Mouse (Mus musculus) v-Abl transformed pro-B cells (cell line): ENCODE data around the gene Hoga1.

Experiments
- in situ Hi-C, 2 experiments: fragments of 400-800 bp; cut with MboI; formaldehyde crosslinking; loops; one replicate each; pipeline ENCODE4 v1.15.1; 2025; ENCODE audit not compliant: unreplicated experiment in 2 of 2

The Hoga1 gene

DNA sequence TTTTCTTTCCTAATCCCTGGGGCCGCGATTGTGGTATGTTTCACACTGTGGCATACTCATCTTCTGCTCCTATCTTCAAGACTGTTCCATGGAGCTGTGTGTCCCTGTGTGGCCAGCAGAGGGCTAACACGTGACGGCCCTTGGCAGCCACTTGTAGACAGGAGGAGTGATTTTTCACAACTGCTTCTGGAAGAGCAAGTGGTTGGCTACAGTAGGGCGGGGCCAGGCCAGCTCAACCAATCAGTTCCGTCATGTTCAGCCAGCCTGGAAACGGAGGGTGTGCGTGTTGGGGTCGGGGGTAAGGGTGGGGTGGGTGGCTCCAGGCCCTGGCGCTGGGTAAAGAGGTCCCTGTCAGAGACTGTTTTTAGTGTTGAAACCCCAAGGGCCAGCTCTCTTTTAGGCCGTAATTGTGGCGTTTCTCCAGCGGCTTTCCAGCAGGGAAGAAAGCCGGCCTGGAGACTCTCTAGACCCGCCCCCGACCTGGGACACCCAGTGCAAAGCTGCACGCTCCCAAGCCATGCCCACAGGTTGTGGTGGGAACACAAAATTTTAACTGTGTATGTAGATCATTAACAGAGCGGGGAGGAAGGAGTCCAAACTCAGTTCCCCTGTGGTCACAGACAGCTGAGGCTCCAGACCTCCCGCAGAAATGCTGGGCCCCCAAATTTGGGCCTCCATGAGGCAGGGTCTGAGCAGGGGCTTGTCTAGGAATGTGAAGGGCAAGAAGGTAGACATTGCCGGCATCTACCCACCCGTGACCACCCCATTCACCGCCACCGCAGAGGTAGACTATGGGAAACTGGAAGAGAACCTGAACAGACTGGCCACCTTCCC, at the start of gene Hoga1:
Hoga1 (plus strand) TSS at position 342 of the 834 bp plus-strand sequence.
- in situ Hi-C loops = loop anchor here in 1 of 2 experiments (5.0 to 25.0 kb wide), 2 partner anchors 117 to 1367 kb away; partner anchors contain the start of gene Zfyve27

DNA sequence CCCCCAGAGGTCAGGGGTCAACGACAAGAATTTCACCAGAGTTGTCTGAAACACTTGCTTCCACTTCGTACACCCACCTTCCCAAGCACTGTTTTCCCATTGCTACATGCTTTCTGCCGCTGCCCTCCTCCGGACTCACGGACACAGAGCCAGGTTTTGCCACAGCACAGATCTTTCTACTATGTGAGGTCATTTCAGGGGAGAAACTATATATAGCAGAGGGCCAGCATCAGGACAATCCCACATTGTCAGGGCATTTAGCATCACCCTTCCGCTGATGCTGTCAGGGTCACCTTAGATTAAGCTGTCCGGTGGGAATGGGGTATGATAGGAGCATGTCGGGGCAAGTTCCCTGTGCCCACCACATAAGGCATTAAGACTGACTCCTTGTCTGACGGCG, 48.3 kb upstream of the Hoga1 start:
- in situ Hi-C loops = no loop called here

DNA sequence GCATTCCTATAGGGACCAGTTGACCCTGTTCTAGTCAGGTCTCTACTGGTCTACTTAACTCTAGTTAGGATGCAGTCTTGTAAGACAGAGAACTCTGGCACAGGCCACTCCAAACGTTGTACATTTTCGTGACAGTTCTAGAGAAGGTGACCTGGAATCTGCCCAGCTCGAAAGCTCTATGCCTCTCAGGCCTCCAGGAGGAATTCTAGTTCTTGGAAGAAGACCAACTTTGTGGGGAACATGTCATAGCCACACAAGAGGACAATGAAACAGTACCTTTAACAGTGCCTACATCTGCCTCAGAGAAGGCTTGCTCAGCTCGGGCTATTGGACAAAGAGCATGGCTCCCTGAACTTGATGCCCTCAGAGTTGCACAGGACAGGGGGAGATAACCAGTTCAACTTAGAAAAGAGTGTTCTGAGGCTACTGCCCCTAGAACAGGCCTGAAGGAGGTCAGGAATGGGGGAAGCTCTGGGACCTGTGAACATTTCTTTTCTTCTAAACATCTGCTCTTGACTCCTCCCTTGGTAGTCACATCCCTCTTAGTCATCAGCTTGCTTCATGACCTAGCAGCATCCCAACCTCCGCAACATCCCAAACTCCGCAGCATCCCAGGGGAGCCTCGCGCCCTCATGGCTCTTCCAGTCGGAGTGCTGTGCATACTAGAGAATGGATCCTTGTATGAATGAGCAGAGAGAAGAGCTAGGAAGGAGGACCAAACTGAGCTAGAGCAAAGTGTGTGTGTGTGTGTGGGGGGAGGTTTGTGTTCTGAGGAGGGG, 46.5 kb upstream of the Hoga1 start:
- in situ Hi-C loops = no loop called here

DNA sequence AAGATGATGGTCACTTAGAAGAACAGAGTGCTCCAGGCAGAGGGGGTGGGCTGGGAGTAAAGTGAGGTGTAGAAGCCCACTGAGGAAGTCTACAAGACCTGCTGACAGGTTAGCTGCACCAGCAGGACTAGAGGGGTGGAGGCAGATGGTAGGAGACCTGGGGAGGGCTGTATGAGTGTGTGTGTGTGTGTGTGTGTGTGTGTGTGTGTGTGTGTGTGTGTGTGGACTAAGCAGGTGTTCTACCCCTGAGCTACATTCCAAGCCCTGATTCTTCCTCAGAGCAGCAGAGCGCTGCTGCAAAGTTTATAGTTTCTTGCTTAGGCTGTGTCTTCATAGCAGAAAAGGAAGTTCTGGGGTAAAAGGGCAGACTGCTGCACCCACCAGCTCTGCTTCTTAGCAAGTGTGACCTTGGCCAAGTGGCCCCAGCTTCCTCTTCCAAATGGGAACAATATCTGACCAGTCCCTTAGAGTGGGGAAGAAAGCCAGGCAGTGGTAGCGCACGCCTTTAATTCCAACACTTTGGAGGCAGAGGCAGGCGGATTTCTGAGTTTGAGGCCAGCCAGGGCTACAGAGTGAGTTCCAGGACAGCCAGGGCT, 45.6 kb upstream of the Hoga1 start:
- in situ Hi-C loops = no loop called here

DNA sequence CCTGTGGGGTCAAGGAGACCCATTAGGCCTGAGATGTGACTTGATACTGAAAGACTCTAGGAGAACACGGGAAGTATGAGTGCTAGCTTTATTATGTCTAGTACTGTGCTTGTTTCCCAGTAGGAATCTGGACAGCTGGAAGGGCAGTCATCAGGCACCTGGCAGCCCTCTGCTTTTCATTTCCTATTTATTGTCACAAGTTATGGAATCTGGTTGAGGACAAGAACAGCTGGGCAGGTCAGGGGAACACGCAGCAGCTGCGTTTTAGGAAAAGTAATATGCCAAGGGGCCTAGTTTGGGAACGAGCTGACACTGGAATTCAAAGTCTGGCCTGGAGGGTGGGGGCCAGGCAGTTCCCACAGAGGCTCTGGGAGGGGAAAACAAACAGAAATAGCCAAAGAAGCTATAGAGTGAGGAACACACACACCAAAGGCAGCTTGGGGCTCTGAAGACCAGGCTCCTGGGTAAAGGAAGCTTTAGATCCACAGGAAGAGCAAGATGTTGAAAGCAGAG, 44.9 kb upstream of the Hoga1 start:
- in situ Hi-C loops = no loop called here

DNA sequence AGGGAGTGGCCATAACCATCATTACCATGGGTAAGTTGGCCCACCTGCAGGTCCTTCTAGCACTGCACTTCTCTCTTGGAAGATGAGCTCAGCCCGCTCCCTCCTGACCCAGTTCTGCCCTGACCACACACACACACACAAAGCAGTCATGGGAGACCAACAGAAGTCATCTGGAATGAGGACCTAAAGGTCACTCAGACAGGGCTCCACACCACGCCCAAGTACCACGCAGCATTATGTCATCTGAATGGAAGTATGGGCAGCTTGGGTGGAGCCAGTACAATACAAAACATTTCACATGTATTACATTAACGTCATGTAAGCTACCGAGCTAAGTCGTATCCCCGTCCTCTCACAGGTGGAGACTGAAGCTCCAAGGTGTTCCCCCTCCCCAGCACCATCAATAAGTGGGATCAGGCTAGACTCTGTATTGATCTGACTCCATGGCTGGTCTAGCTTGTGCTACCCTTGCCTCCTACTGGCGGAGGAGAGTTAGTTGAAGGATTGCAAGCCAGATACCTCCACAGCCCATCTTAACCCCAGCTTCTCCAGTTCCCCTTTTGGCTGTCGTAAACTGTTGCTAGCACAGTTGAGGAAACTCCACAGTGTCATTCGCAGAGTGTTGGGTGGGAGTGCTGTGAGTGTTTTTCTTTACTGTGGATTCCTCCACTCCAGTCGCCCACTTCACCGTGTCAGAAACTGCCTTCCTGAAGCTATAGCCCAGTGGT, 44.0 kb upstream of the Hoga1 start:
- in situ Hi-C loops = no loop called here

DNA sequence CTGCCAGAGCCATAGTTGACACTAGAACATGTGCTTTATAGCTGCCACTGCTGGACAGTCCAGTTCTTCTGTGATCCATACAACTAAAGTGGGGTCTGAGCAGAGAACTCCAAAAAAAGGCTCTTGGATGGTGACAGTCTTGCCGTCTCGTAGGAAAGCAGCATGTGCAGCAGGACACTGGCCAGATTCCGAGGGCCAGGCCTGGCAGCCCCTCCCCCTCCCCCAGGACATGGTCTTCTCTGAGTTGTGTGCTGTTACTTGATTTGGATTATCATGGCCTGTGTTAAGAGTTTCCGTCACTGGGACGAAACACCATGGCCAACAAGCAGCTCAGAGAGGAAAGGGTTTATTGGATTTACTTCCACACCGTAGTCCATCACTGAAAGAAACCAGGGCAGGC, 41.2 kb upstream of the Hoga1 start:
- in situ Hi-C loops = no loop called here

DNA sequence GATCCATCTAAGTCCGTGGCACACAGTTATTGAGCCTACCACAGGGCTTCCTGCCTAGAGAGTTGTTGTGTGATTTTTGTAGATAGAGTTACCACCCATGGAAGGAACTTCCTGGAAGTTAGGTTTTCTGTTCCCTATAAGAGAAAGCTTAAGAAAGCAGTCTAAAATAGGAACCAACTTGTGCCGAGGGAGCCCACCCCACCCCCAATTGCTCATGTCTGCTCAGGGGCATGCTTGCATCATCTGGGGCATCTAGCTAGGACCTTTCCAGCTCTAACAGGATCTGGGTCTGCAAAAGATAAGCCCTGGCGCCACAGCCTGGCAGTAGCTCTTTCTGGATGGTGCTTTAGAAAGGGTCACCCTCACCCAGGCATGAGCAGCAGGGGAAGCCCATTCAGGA, 39.8 kb upstream of the Hoga1 start:
- in situ Hi-C loops = no loop called here

DNA sequence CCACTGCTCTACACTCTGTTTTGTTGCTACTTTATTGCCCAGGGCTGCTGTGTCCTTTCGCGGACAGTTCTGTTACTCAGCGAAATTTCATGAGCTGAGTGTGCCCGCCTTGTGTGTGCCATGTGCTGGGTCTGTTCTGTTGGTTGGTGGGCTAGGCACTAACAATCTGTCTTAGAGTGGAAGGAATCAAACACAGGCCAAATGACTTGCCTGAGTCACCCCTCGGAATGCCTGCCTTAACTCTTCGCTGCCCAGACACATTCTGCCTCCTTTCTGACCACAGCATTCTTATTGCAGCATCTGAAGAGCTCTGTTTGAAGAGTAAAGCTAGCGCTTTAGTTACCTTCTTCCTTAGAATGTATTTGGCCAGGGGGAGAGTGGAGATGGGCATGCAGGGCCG, 38.8 kb upstream of the Hoga1 start:
- in situ Hi-C loops = no loop called here

DNA sequence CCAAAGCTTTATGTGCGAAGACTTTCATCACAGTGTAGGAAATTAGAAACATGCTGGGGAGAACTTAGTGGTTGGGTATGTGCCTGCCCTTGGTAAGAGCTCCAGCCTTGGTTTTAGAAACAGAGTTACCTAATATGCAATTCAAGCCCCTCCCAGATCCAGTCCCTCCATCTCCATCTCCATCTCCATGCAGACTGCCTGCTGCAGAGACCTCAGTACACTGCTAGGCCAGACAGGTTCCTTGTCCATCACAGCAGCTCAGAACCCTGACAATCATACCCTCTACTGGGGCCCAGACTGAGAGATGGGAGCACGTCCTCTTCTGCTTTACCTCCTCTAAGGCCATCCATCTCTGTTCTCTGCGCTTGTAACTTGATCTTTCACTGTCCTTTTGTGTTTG, 36.8 kb upstream of the Hoga1 start:
- in situ Hi-C loops = no loop called here

DNA sequence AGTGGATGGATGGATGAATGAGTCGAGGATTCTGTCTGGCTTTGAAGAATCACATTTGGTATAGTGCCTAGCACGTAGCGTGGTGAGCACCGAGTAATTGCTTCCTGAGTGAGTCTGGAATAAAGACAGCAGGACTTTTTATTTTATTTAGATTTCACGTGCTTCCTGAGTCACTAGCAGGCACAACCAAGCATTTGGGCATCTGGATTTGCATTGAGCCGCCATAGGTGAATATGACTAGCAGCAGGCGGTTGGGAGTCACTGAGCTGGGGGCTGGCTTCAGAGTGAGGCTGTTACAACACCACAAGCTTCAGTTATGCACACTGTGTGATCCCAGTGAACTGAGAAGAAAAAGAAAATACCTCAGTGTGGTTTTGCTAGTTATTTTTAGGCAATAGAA, 36.3 kb upstream of the Hoga1 start:
- in situ Hi-C loops = no loop called here

DNA sequence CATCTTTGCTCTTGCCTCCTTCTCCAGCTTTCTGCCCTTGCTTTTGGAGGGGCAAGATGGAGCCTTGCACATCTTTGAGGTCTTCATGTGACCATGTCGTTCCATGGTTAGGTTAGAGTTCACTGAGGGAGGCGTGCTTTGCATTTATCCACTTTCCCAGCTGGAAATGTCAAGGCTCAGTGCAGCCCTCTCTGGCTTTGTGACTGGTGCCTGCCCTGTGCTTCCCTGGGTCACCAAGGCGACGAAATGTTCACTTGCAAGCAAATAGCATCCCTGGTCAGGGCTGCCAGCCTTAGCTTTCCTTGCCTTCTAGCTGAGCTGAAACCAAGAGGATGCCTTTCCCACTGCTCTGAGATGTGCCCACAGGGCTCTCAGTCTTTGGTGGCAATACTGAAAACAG, 35.0 kb upstream of the Hoga1 start:
- in situ Hi-C loops = no loop called here

DNA sequence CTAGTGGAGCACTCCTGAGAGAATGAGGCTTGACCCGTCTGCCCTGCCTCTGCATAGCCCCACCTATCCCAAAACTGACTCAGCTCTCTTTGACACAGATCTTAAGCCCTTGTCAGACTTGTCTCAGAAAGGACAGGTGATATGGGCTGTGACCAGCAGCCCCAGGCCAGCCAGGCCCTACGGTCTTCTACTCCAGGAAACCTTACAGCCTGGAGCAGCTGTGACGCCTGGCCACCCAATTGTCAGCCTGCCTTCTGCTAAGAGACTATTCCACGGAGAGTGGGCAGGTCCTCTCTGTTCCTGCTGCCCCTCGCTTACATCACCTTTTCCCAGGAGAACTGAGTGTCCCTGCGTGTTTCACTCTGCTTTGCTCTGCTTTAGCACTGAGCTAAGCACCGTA, 34.3 kb upstream of the Hoga1 start:
- in situ Hi-C loops = no loop called here

DNA sequence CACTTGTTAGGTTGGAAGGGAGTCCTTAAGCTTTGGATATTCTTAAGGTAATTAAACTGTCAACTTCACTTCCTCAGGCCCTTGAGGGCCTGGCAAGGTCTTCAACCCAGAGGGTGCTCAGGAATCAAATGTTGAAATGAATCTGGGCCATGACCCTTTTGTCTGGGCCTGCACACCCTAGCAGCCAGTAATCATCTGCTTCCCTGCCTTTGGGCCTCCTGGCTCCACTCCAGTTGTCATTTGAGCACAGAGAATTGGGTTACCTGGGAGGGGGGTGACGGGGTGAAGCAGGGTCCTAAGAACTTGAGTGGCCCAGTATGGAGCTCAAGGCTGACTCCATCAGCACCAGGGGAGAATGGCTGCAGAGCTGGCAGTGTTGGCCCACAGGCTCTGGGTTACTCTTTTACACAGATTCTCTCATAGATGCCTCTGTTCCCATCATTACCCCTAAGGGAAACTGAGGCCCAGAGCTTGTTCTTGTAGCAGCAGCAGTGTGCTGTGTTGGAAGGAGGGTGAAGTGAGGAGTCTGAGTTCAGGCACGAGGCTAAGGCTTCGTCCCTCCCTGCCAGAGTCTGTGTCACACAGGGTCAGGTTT, 31.1 kb upstream of the Hoga1 start:
- in situ Hi-C loops = no loop called here

DNA sequence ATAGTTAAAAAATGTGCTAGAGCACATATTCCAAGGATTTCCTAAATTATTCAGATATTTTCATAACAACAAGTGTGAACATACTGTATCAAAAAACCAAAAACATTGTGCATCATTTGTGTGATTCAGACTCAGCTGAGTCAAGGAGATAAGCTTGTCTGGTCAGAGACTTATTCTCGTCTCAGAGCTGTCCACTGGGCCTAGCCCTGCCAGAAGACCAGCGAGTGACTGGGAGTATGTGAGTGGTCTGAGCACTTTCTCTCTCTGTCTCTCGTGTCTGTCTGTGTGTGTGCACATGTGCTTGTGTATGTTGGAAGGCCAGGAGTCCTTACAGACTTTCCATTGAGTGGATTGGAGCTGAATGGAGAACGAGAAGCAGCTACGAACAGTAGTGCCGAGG, 30.4 kb upstream of the Hoga1 start:
- in situ Hi-C loops = no loop called here

DNA sequence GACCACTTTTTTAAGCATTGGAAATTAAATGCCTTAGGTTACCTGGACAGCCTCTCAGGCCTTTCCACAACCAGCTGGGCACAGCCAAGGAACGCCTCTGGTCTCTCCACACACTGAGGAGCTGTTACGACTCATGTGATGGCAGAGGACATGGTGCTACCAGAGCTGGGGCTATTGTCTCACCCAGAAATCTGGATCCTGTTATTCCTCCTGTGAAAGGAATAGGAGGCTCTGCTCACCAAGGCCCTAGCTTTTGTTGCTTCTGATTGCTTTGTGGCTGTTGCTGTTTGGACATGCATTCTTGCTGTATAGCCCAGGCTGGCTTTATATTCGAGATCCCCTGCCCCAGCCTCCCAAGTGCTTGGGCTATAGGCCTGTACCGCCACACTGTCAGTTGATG, 29.2 kb upstream of the Hoga1 start:
- in situ Hi-C loops = no loop called here

DNA sequence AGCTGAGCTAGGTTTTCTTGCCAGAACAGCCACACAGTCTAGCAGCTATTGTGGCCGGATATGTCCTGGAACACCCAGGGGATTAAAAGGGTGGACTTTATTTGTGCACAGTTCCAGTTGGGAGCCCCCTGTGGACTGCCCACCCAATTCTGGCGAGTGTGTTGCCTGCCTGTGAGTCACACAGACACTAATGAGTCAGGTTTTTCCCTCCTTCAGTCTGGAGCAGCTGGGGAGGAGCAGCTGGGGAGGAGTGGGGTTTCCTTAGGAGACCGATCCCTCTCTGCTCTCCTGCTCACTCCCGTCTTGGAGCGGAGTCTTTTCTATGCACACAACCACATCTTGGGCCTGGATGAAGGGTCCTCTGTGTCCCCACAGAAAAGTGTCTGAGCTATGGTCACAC, 28.6 kb upstream of the Hoga1 start:
- in situ Hi-C loops = no loop called here

DNA sequence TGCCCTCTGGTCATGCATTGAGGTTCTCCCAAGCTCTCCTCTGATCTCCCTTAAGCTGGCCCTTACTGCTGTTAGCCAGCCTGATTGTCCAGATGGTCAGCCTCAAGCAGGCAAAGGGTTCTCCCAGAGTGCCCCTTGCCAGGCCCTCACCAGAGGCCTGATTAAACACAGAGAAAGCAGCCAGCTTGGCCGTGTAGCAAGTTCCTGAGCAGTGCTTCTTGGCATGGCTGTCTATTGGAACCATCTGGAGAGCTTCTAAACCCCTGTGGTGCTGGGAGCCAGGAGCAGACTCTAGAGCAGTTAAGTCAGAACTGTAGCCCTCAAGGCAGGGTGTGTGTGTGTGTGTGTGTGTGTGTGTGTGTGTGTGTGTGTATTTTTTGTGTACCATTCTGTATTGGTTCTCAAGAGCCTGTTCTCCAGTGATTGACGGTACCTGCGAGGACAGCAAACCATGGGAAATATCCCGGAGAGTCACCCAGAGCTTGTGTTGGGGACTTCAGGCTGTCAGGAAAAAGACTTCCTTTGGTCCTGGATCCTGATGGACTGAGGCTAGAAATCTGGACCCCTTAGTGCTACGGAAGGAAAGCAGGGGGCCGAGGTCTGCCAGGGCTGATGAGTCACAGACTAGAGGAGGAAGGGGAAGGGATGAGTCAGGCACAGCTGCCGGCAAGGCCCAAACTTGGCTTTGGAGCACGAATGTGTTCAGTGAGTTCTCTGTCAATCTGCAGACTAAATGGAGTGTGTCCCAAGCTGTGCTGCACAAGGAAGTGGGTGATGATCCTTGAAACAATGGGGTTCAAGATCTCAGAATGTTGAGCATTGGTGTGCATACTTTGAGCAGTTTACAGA, 27.8 kb upstream of the Hoga1 start:
- in situ Hi-C loops = no loop called here

DNA sequence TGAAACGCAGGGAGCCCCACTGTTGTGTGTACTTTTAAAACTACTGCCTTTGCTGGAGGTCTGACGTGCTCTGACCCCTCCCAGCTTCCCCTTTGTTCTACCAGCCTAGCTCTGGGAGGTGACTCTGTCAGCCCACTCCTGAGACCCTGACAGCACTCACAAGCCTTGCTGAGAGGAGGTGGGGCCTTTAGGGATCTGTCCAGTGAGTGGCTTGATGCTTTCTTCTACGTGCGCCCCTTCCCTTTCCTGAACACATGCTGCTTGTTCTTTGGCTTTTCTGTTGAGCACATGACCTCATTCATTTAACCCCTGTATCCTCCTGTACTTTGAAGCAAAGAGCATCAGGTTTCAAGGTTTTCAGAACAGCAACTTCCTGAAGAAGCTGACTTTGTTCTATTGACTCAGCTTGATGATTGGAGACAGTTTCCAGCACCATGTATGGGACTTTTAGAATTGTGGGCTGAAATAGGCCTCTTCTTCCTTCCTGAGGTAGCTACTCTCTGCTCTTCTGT, 26.3 kb upstream of the Hoga1 start:
- in situ Hi-C loops = no loop called here
